Mouse (Mus musculus) hindbrain, embryonic 10.5 days (tissue): ENCODE results near the gene Arhgap31. TPM values are rescaled to one million over a fixed set of nuclear protein-coding genes. Genes with fewer than 3 reads are reported as not detected.
A peak's percentile ranks its signal among the peaks of the same experiment; 100 is the strongest.
"Not testable (repeated sequence)": the region's sequence is repeated elsewhere in the genome, so short reads cannot be mapped to it uniquely, and the experiment has no call there.

Experiments
- DNase-seq: peaks from one replicate; pipeline ENCODE4 v3.0.0-alpha.2; 2017; ENCODE audit warnings: low spot score
- H3K27ac ChIP-seq: fragments of 300-500 bp; sonication (generic); 2 replicates; pipeline ENCODE4 v1.5.1; 2016; ENCODE audit warnings: mild to moderate bottlenecking, moderate library complexity
- H3K27me3 ChIP-seq: fragments of 300-500 bp; sonication (generic); 2 replicates; pipeline ENCODE4 v1.6.1; 2016; ENCODE audit warnings: mild to moderate bottlenecking; ENCODE audit not compliant: poor library complexity, insufficient read depth, severe bottlenecking
- H3K36me3 ChIP-seq: fragments of 300-500 bp; sonication (generic); 2 replicates; pipeline ENCODE4 v1.6.1; 2016; ENCODE audit warnings: mild to moderate bottlenecking, moderate library complexity
- H3K4me1 ChIP-seq: fragments of 300-500 bp; sonication (generic); replicated peaks from 2 replicates; pipeline ENCODE4 v1.6.1; 2016; ENCODE audit warnings: mild to moderate bottlenecking
- H3K4me3 ChIP-seq: fragments of 300-500 bp; sonication (generic); 2 replicates; pipeline ENCODE4 v1.5.1; 2016; ENCODE audit warnings: mild to moderate bottlenecking, moderate library complexity
- H3K9me3 ChIP-seq: fragments of 300-500 bp; sonication (generic); 2 replicates; pipeline ENCODE4 v1.6.1; 2016; ENCODE audit warnings: mild to moderate bottlenecking, moderate library complexity
- WGBS: fragments of 180-500 bp; shearing (Covaris S2); methylation state at CpG from one replicate; pipeline ENCODE4 v1.1.7; 2016; 5-methylcytosine and 5-hydroxymethylcytosine counted together
- polyA plus RNA-seq: library from polyadenylated mRNA; unstranded; fragments of >200 nt; fragmentation: Nextera tagmentation; extraction: Ambion mirVana; gene quantifications from 2 replicates; pipeline ENCODE4 v1.2.1, GENCODE M21; 2016

Gene Arhgap31
- polyA plus RNA-seq, 1 experiment from 2014 or later, result 8.8 TPM

GRCm38 (mm10) chr16:38743941-38744673 is 31.0 kb upstream of the Arhgap31 start:
- H3K36me3 ChIP-seq, result no peaks in the 10 kb centered on the region
- peaks cover 9% of the 10 kb centered on the region for H3K4me1 ChIP-seq
- peaks cover 9% of the 10 kb centered on the region; the same call in 1 of the 2 replicates for H3K27me3 ChIP-seq
- 88% methylated on average over 10 of the region's 10 CpGs for WGBS
- H3K4me3 ChIP-seq, result no peak overlapping the region
- H3K27ac ChIP-seq, result no peak overlapping the region
- no peak for DNase-seq
- H3K9me3 ChIP-seq, result no peaks in the 10 kb centered on the region

GRCm38 (mm10) chr16:38742659-38743131 is 29.6 kb upstream of the Arhgap31 start:
- Histone ChIP-seq H3K27me3 (peaks cover 9% of the 10 kb centered on the region; the same call in 1 of the 2 replicates), H3K4me3 (peak overlapping the region; percentile 90), H3K36me3 (no peaks in the 10 kb centered on the region), H3K9me3 (no peaks in the 10 kb centered on the region), H3K27ac (peak overlapping the region; percentile 92), H3K4me1 (peaks cover 9% of the 10 kb centered on the region)
- WGBS, result 1% methylated on average over 13 of the region's 13 CpGs
- peak; percentile 61 for DNase-seq

GRCm38 (mm10) chr16:38742113-38742658 is 29.1 kb upstream of the Arhgap31 start, which contains the start of gene B4galt4:
Gene B4galt4 (plus strand): TSS chr16:38742264.
- peaks cover 9% of the 10 kb centered on the region for H3K4me1 ChIP-seq
- no peaks in the 10 kb centered on the region for H3K9me3 ChIP-seq
- peaks cover 9% of the 10 kb centered on the region; the same call in 1 of the 2 replicates for H3K27me3 ChIP-seq
- peak within 1 kb of the TSS; percentile 90 for H3K4me3 ChIP-seq
- H3K36me3 ChIP-seq, result no peaks in the 10 kb centered on the region
- peak; percentile 80 for DNase-seq
- H3K27ac ChIP-seq, result peak within 1 kb of the TSS; percentile 92
- WGBS, result under 1% methylated on average over 69 of the region's 69 CpGs

- Histone ChIP-seq H3K36me3 (no peaks in the 10 kb centered on the region), H3K4me1 (peaks cover 9% of the 10 kb centered on the region), H3K4me3 (peak overlapping the region; percentile 90), H3K9me3 (no peaks in the 10 kb centered on the region), H3K27me3 (peaks cover 9% of the 10 kb centered on the region; the same call in 1 of the 2 replicates), H3K27ac (no peak overlapping the region)
- 86% methylated on average over 13 of the region's 13 CpGs for WGBS
- DNase-seq, result no peak
Observed at GRCm38 (mm10) chr16:38741204-38741903, 28.3 kb upstream of the Arhgap31 start.

- H3K27me3 ChIP-seq, result no peaks in the 10 kb centered on the region
- H3K4me1 ChIP-seq, result no peaks in the 10 kb centered on the region
- no peaks in the 10 kb centered on the region for H3K9me3 ChIP-seq
- DNase-seq, result no peak
- no peak overlapping the region for H3K4me3 ChIP-seq
- WGBS, result 68% methylated on average over 8 of the region's 8 CpGs
- no peaks in the 10 kb centered on the region for H3K36me3 ChIP-seq
- H3K27ac ChIP-seq, result no peak overlapping the region
Observed at GRCm38 (mm10) chr16:38730921-38731320, 17.8 kb upstream of the Arhgap31 start.

- 69% methylated on average over 15 of the region's 15 CpGs for WGBS
- Histone ChIP-seq H3K4me3 (no peak overlapping the region), H3K4me1 (0 out of 2 replicates have a peak, but pooled peaks cover 2% of the 10 kb centered on the region), H3K36me3 (no peaks in the 10 kb centered on the region), H3K27ac (no peak overlapping the region), H3K27me3 (no peaks in the 10 kb centered on the region), H3K9me3 (no peaks in the 10 kb centered on the region)
- DNase-seq, result no peak
Observed at GRCm38 (mm10) chr16:38729610-38730288, 16.7 kb upstream of the Arhgap31 start.

GRCm38 (mm10) chr16:38729139-38729538 is 16.1 kb upstream of the Arhgap31 start:
- Histone ChIP-seq H3K27ac (no peak overlapping the region), H3K4me1 (0 out of 2 replicates have a peak, but pooled peaks cover 8% of the 10 kb centered on the region), H3K36me3 (no peaks in the 10 kb centered on the region), H3K4me3 (no peak overlapping the region), H3K9me3 (no peaks in the 10 kb centered on the region), H3K27me3 (no peaks in the 10 kb centered on the region)
- no peak for DNase-seq
- 88% methylated on average over 6 of the region's 6 CpGs for WGBS

GRCm38 (mm10) chr16:38728576-38729132 is 15.6 kb upstream of the Arhgap31 start:
- DNase-seq, result no peak
- WGBS, result 91% methylated on average over 15 of the region's 15 CpGs
- H3K36me3 ChIP-seq, result no peaks in the 10 kb centered on the region
- H3K9me3 ChIP-seq, result no peaks in the 10 kb centered on the region
- 0 out of 2 replicates have a peak, but pooled peaks cover 8% of the 10 kb centered on the region for H3K4me1 ChIP-seq
- H3K27ac ChIP-seq, result no peak overlapping the region
- H3K27me3 ChIP-seq, result no peaks in the 10 kb centered on the region
- no peak overlapping the region for H3K4me3 ChIP-seq

- DNase-seq, result no peak
- 70% methylated on average over 13 of the region's 13 CpGs for WGBS
- Histone ChIP-seq H3K36me3 (no peaks in the 10 kb centered on the region), H3K27ac (peak overlapping the region; percentile 35), H3K4me1 (0 out of 2 replicates have a peak, but pooled peaks cover 8% of the 10 kb centered on the region), H3K4me3 (no peak overlapping the region), H3K27me3 (no peaks in the 10 kb centered on the region), H3K9me3 (peaks cover 4% of the 10 kb centered on the region; the same call in 1 of the 2 replicates)
Observed at GRCm38 (mm10) chr16:38724974-38725373, 11.9 kb upstream of the Arhgap31 start.

- Histone ChIP-seq H3K27me3 (no peaks in the 10 kb centered on the region), H3K36me3 (no peaks in the 10 kb centered on the region), H3K4me1 (0 out of 2 replicates have a peak, but pooled peaks cover 8% of the 10 kb centered on the region), H3K9me3 (peaks cover 4% of the 10 kb centered on the region; the same call in 1 of the 2 replicates), H3K4me3 (no peak overlapping the region), H3K27ac (0 out of 2 replicates have a peak overlapping the region, but pooled peaks have one; percentile 35)
- 84% methylated on average over 8 of the region's 8 CpGs for WGBS
- DNase-seq, result no peak
Observed at GRCm38 (mm10) chr16:38724256-38724655, 11.2 kb upstream of the Arhgap31 start.

GRCm38 (mm10) chr16:38721377-38721776 is 8.3 kb upstream of the Arhgap31 start:
- Histone ChIP-seq H3K4me3 (no peak overlapping the region), H3K27me3 (no peaks in the 10 kb centered on the region), H3K4me1 (0 out of 2 replicates have a peak, but pooled peaks cover 8% of the 10 kb centered on the region), H3K36me3 (no peaks in the 10 kb centered on the region), H3K9me3 (peaks cover 4% of the 10 kb centered on the region; the same call in 1 of the 2 replicates), H3K27ac (no peak overlapping the region)
- 94% methylated on average over 9 of the region's 9 CpGs for WGBS
- DNase-seq, result no peak

GRCm38 (mm10) chr16:38714259-38714526 is 1.1 kb upstream of the Arhgap31 start:
- H3K4me3 ChIP-seq, H3K36me3 ChIP-seq, DNase-seq, H3K9me3 ChIP-seq, H3K27me3 ChIP-seq, H3K27ac ChIP-seq: not testable (repeated sequence)
- WGBS, result 68% methylated on average over 11 of the region's 12 CpGs
- H3K4me1 ChIP-seq, result peaks cover 25% of the 10 kb centered on the region
